8 mouse cellular contexts compared by ENCODE assay signal in genomic region chr8:45999784-46000705, GRCm38 (mm10). TPM values are rescaled to one million over a fixed set of nuclear protein-coding genes. Genes with fewer than 3 reads are reported as not detected.
DNase-seq lines count a peak whose midpoint lies in the region; ATAC-seq and TF ChIP-seq lines count a peak whose summit lies in the region.

No protein-coding gene starts in this region.

- H3K4me1 ChIP-seq in heart, embryonic 11.5 days (ENCODE audit: control insufficient read depth, insufficient read depth, low read length): peaks cover 5% of the 10 kb centered on the region; the same call in 1 of the 2 replicates
- H3K4me1 ChIP-seq in kidney, embryonic 16.5 days (ENCODE audit: insufficient read depth, low read length): peaks cover 13% of the 10 kb centered on the region; the same call in 1 of the 2 replicates
- H3K4me1 ChIP-seq in liver, adult 2 months (ENCODE audit: control insufficient read depth, insufficient read depth, low read length): peaks cover 4% of the 10 kb centered on the region; the same call in 1 of the 2 replicates

- DNase-seq in B cell, adult 2 months: peak; percentile 97
- peak; percentile 99 for DNase-seq in brain, adult 2 months (ENCODE audit: low read depth, low spot score)
- DNase-seq in liver, adult 2 months (ENCODE audit: extremely low read depth, low read depth, low spot score): peak; percentile 90
- DNase-seq in splenic B cell, adult 2 months (ENCODE audit: low read depth, low spot score): peak; percentile 98

- H3ac ChIP-seq in myocyte (ENCODE audit: control insufficient read depth, insufficient read length): peak overlapping the region; percentile 27

- peak; percentile 100 for ATAC-seq in erythroblast, adult 5-6 weeks (replicated peaks; ENCODE audit: low FRiP score, poor library complexity, severe bottlenecking)
- peak; percentile 99 for ATAC-seq in heart, embryonic 11.5 days (replicated peaks; ENCODE audit: insufficient number of reproducible peaks, low FRiP score, low TSS enrichment)
- peak; percentile 99 for ATAC-seq in kidney, embryonic 16.5 days (ENCODE audit: low FRiP score, low TSS enrichment)

- WGBS in heart, embryonic 11.5 days (ENCODE audit: insufficient replicate concordance): 6% methylated on average over 53 of the region's 55 CpGs
- 5% methylated on average over 55 of the region's 55 CpGs for WGBS in kidney, embryonic 16.5 days
- 4% methylated on average over 55 of the region's 55 CpGs for WGBS in liver, adult 2 months

- H3K9me3 ChIP-seq in heart, embryonic 11.5 days (replicated peaks; ENCODE audit: control insufficient read depth, low read length): no peaks in the 10 kb centered on the region
- H3K9me3 ChIP-seq in kidney, embryonic 16.5 days (ENCODE audit: low read length): no peaks in the 10 kb centered on the region

- TF ChIP-seq POLR2A in liver, adult 2 months (IDR thresholded peaks at IDR 0.05; ENCODE audit: extremely low read depth, insufficient read depth, low read length): peak; percentile 96
- peak; percentile 87 for TF ChIP-seq POLR2A in myocyte (IDR thresholded peaks at IDR 0.05; ENCODE audit: insufficient read length, low read depth)

- H3K27ac ChIP-seq in heart, embryonic 11.5 days (ENCODE audit: low read depth, low read length): peak overlapping the region; percentile 96
- peak overlapping the region; percentile 99 for H3K27ac ChIP-seq in kidney, embryonic 16.5 days (ENCODE audit: low read length)
- peak overlapping the region; percentile 78 for H3K27ac ChIP-seq in liver, adult 2 months (replicated peaks; ENCODE audit: insufficient read depth, low read depth, low read length)

- peak overlapping the region; percentile 74 for H3K9ac ChIP-seq in heart, embryonic 11.5 days (ENCODE audit: low read depth, low read length)
- H3K9ac ChIP-seq in kidney, embryonic 16.5 days (replicated peaks; ENCODE audit: low read length): peak overlapping the region; percentile 90
- H3K9ac ChIP-seq in liver, adult 2 months (ENCODE audit: low read depth, low read length): peak overlapping the region; percentile 75

- peak overlapping the region; percentile 58 for H3K4me3 ChIP-seq in heart, embryonic 11.5 days (ENCODE audit: low read depth, low read length)
- peak overlapping the region; percentile 58 for H3K4me3 ChIP-seq in kidney, embryonic 16.5 days (ENCODE audit: low read length)
- peak overlapping the region; percentile 68 for H3K4me3 ChIP-seq in liver, adult 2 months (ENCODE audit: insufficient read depth, low read depth, low read length)
- peak overlapping the region; percentile 33 for H3K4me3 ChIP-seq in myocyte

- no peak for TF ChIP-seq CTCF in liver, adult 2 months (IDR thresholded peaks at IDR 0.05; ENCODE audit: low read depth, low read length)

- H3K79me2 ChIP-seq in liver, adult 2 months (ENCODE audit: control insufficient read depth, insufficient read depth, low read length): no peaks in the 10 kb centered on the region
- H3K79me2 ChIP-seq in myocyte (ENCODE audit: control insufficient read depth, insufficient read depth): no peaks in the 10 kb centered on the region

- no peaks in the 10 kb centered on the region for H3K27me3 ChIP-seq in heart, embryonic 11.5 days (ENCODE audit: control insufficient read depth, insufficient read depth, low read length)
- no peaks in the 10 kb centered on the region for H3K27me3 ChIP-seq in kidney, embryonic 16.5 days (ENCODE audit: insufficient read depth, low read length)
- H3K27me3 ChIP-seq in liver, adult 2 months (ENCODE audit: control insufficient read depth, insufficient read depth, low read length): no peaks in the 10 kb centered on the region
- no peaks in the 10 kb centered on the region for H3K27me3 ChIP-seq in myocyte (ENCODE audit: control insufficient read depth, insufficient read depth, insufficient read length)
- H3K27me3 ChIP-seq in splenic B cell, adult 2 months (ENCODE audit: control insufficient read depth, insufficient read depth, low read length, poor library complexity, severe bottlenecking): no peaks in the 10 kb centered on the region

- peak overlapping the region; percentile 86 for H3K4me2 ChIP-seq in heart, embryonic 11.5 days
- H3K4me2 ChIP-seq in kidney, embryonic 16.5 days (replicated peaks; ENCODE audit: low read depth, low read length): peak overlapping the region; percentile 88
- peak overlapping the region; percentile 91 for H3K4me2 ChIP-seq in myocyte (ENCODE audit: low read depth)

- peaks cover 8% of the 10 kb centered on the region for H3K36me3 ChIP-seq in heart, embryonic 11.5 days (ENCODE audit: control insufficient read depth, insufficient read depth, low read length)
- peaks cover 15% of the 10 kb centered on the region for H3K36me3 ChIP-seq in kidney, embryonic 16.5 days (ENCODE audit: insufficient read depth, low read length)
- peaks cover 16% of the 10 kb centered on the region; the same call in 1 of the 2 replicates for H3K36me3 ChIP-seq in liver, adult 2 months (ENCODE audit: control insufficient read depth, insufficient read depth, low read length)
- H3K36me3 ChIP-seq in myocyte (ENCODE audit: control insufficient read depth, insufficient read depth): peaks cover 14% of the 10 kb centered on the region
- peaks cover 7% of the 10 kb centered on the region; the same call in 1 of the 2 replicates for H3K36me3 ChIP-seq in splenic B cell, adult 2 months (ENCODE audit: control insufficient read depth, insufficient read depth, low read length, poor library complexity, severe bottlenecking)

TF ChIP-seq in myocyte, 11 proteins besides CTCF, POLR2A, EP300 and RAD21:
- TF ChIP-seq CEBPB (IDR thresholded peaks at IDR 0.05; ENCODE audit: insufficient read depth, poor library complexity, severe bottlenecking) (no peak), MYOD1 (IDR thresholded peaks at IDR 0.05; ENCODE audit: control insufficient read depth in 1 of 3, insufficient read length in 2 of 3, low read depth in 2 of 3) (peak in 1 of 3 experiments; percentile 11), TCF3 (IDR thresholded peaks at IDR 0.05; ENCODE audit: insufficient read length, low read depth) (no peak), USF1 (IDR thresholded peaks at IDR 0.05; ENCODE audit: low read depth) (no peak), REST (IDR thresholded peaks at IDR 0.05; ENCODE audit: insufficient read depth, insufficient read length) (no peak), MYOG (IDR thresholded peaks at IDR 0.05; ENCODE audit: control insufficient read depth in 1 of 3, insufficient read depth in 1 of 3, insufficient read length in 2 of 3, low read depth in 2 of 3) (peak in 1 of 3 experiments; percentile 24), SRF (IDR thresholded peaks at IDR 0.05; ENCODE audit: control insufficient read depth, insufficient read length, low read depth) (no peak), POLR2AphosphoS2 (IDR thresholded peaks at IDR 0.05; ENCODE audit: insufficient read length, low read depth) (peak; percentile 88), TCF12 (IDR thresholded peaks at IDR 0.05; ENCODE audit: insufficient read depth, poor library complexity, severe bottlenecking) (no peak), MAX (IDR thresholded peaks at IDR 0.05; ENCODE audit: low read depth) (no peak), E2F4 (IDR thresholded peaks at IDR 0.05; ENCODE audit: insufficient read depth) (no peak)

RNA-seq across cellular contexts. Expression of gene Lrp2bp, which starts 0.9 kb away (rescaled TPM):
- total RNA-seq in erythroblast, adult 5-6 weeks (2015; ENCODE audit: low replicate concordance): not detected in 2 replicates
- not detected in 2 replicates for total RNA-seq in erythroblast, adult 5-6 weeks (2017; ENCODE audit: low replicate concordance)
- 0.89 and 1.2 TPM in 2 replicates for polyA plus RNA-seq in heart, embryonic 11.5 days (2014; fragmentation: Nextera tagmentation; extraction: Ambion mirVana)
- polyA plus RNA-seq in kidney, embryonic 16.5 days (2015; fragmentation: Nextera tagmentation; extraction: Ambion mirVana): 0.52 and 0.86 TPM in 2 replicates
- 0.40 and 0.65 TPM in 2 replicates for total RNA-seq in liver, adult 2 months (2014; rRNA removed)
- 0.32 and 0.73 TPM in 2 replicates for polyA plus RNA-seq in liver, adult 2 months (2012; rRNA removed)
- polyA plus RNA-seq in myocyte (2012; fragmentation: generic; extraction: Trizol): 0.08 TPM

RNA-seq across cellular contexts. Expression of gene Ankrd37, which starts 5.5 kb away (rescaled TPM):
- 1.5 TPM in 1 of 2 replicates, not detected in the other for total RNA-seq in erythroblast, adult 5-6 weeks (2015; ENCODE audit: low replicate concordance)
- total RNA-seq in erythroblast, adult 5-6 weeks (2017; ENCODE audit: low replicate concordance): not detected in 2 replicates
- 11.0 and 13.9 TPM in 2 replicates for polyA plus RNA-seq in heart, embryonic 11.5 days (2014; fragmentation: Nextera tagmentation; extraction: Ambion mirVana)
- polyA plus RNA-seq in kidney, embryonic 16.5 days (2015; fragmentation: Nextera tagmentation; extraction: Ambion mirVana): 24.4 and 24.5 TPM in 2 replicates
- total RNA-seq in liver, adult 2 months (2014; rRNA removed): 0.65 and 2.0 TPM in 2 replicates
- 0.49 and 2.4 TPM in 2 replicates for polyA plus RNA-seq in liver, adult 2 months (2012; rRNA removed)
- 5.5 TPM for polyA plus RNA-seq in myocyte (2012; fragmentation: generic; extraction: Trizol)

RNA-seq across cellular contexts. Expression of gene Ufsp2, which starts 24.7 kb away (rescaled TPM):
- total RNA-seq in erythroblast, adult 5-6 weeks (2015; ENCODE audit: low replicate concordance): 25.4 and 30.9 TPM in 2 replicates
- total RNA-seq in erythroblast, adult 5-6 weeks (2017; ENCODE audit: low replicate concordance): 15.3 and 28.1 TPM in 2 replicates
- 62.0 and 62.7 TPM in 2 replicates for polyA plus RNA-seq in heart, embryonic 11.5 days (2014; fragmentation: Nextera tagmentation; extraction: Ambion mirVana)
- polyA plus RNA-seq in kidney, embryonic 16.5 days (2015; fragmentation: Nextera tagmentation; extraction: Ambion mirVana): 72.9 and 84.2 TPM in 2 replicates
- total RNA-seq in liver, adult 2 months (2014; rRNA removed): 53.8 and 68.0 TPM in 2 replicates
- 16.9 and 18.6 TPM in 2 replicates for polyA plus RNA-seq in liver, adult 2 months (2012; rRNA removed)
- polyA plus RNA-seq in myocyte (2012; fragmentation: generic; extraction: Trizol): 17.9 TPM

RNA-seq across cellular contexts. Expression of gene 1700029J07Rik, which starts 25.0 kb away (rescaled TPM):
- total RNA-seq in erythroblast, adult 5-6 weeks (2015; ENCODE audit: low replicate concordance): not detected in 2 replicates
- total RNA-seq in erythroblast, adult 5-6 weeks (2017; ENCODE audit: low replicate concordance): 0.94 TPM in 1 of 2 replicates, not detected in the other
- polyA plus RNA-seq in heart, embryonic 11.5 days (2014; fragmentation: Nextera tagmentation; extraction: Ambion mirVana): 2.1 and 2.4 TPM in 2 replicates
- polyA plus RNA-seq in kidney, embryonic 16.5 days (2015; fragmentation: Nextera tagmentation; extraction: Ambion mirVana): 6.0 and 6.5 TPM in 2 replicates
- total RNA-seq in liver, adult 2 months (2014; rRNA removed): 0.60 and 0.65 TPM in 2 replicates
- 0.13 and 0.15 TPM in 2 replicates for polyA plus RNA-seq in liver, adult 2 months (2012; rRNA removed)
- 0.26 TPM for polyA plus RNA-seq in myocyte (2012; fragmentation: generic; extraction: Trizol)

Comparison
In these comparisons a context has a peak if more than half of its experiments do, and no peak if none do; other contexts are left out.
1. Peak in every context shown above with its lines: DNase-seq, ATAC-seq, H3K4me3 ChIP-seq and H3K27ac ChIP-seq.